Mouse (Mus musculus) heart, postnatal 0 days (tissue): Measurements from ENCODE around the gene Hist1h3a.

Source experiments
- CTCF ChIP-seq: IDR thresholded peaks from 2 replicates; pipeline ENCODE4 v1.5.1; 2016; ENCODE audit warnings: antibody characterized with exemption, control low read depth, low read depth
- EP300 ChIP-seq: IDR thresholded peaks from 2 replicates; pipeline ENCODE4 v1.6.1; 2016; ENCODE audit warnings: antibody characterized with exemption, low read depth

- TF ChIP-seq CTCF = no peak
- TF ChIP-seq EP300 = no peak
Observed at GRCm38 (mm10) chr13:23757921-23758320, 4.3 kb downstream of the Hist1h3a start.
